Mouse (Mus musculus): ENCODE data around the gene Bcl11a.

GRCm38 (mm10) chr11:24131818-24132217, 54.0 kb downstream of the Bcl11a start:
- TF ChIP-seq ZC3H11A (IDR thresholded peaks at IDR 0.05; ENCODE audit: borderline replicate concordance, low read depth, low read length) (no peak), HCFC1 (IDR thresholded peaks at IDR 0.05; ENCODE audit: borderline replicate concordance, insufficient read depth, low read length) (no peak)

Data from ES-E14 (cell line).